Comparison of ENCODE assay signal across 9 mouse cellular contexts in the genomic region with DNA sequence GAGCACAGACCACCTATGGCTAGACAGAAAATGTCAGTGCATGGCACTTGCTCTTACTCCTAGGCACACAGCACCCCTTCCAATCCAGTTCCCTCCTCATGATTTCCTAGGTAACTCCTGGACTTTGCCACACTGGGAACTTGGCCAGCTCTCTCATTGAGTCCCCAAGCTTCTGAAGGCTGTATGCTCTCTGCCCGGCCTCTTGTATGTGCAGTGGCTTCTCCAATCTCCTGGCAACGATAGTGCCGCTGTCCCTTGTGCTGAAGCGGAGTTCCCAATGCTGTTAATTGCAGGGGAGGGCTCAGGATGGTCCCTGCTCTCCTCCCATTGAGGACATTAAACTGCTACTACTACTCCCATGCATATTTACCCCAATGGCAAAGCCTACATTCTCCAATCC. TPM values are rescaled to one million over a fixed set of nuclear protein-coding genes. Genes with fewer than 3 reads are reported as not detected.
DNase-seq lines count a peak whose midpoint lies in the region; ATAC-seq lines count a peak whose summit lies in the region.
"Had no signal": no experiment of that assay in that cellular context is flagged by ENCODE, and none has a peak within 500 bp of the region (broad histone marks: within the 10 kb centered on the region; RNA-seq: fewer than 3 reads in every experiment).

No protein-coding gene starts in this region.

- no peak overlapping the region for H3K9ac ChIP-seq in liver, embryonic 12.5 days
- no peak overlapping the region for H3K9ac ChIP-seq in embryonic facial prominence, embryonic 14.5 days (ENCODE audit: low read depth, low read length)
- H3K9ac ChIP-seq: liver, embryonic 15.5 days had no signal

- no peak overlapping the region for H3K4me2 ChIP-seq in liver, embryonic 12.5 days
- no peak overlapping the region for H3K4me2 ChIP-seq in embryonic facial prominence, embryonic 14.5 days (ENCODE audit: low read depth, low read length)
- H3K4me2 ChIP-seq: liver, embryonic 15.5 days had no signal

- 31% methylated on average over 4 of the region's 4 CpGs for WGBS in liver, embryonic 12.5 days (ENCODE audit: insufficient replicate concordance)
- 17% methylated on average over 4 of the region's 4 CpGs for WGBS in embryonic facial prominence, embryonic 14.5 days

- ATAC-seq in liver, embryonic 12.5 days: no peak
- no peak for ATAC-seq in embryonic facial prominence, embryonic 14.5 days (ENCODE audit: low read depth)
- ATAC-seq in erythroid progenitor cell, adult 5-6 weeks (replicated peaks; ENCODE audit: low FRiP score, poor library complexity, severe bottlenecking): no peak

- peaks cover 40% of the 10 kb centered on the region for H3K36me3 ChIP-seq in liver, embryonic 12.5 days
- peaks cover 42% of the 10 kb centered on the region for H3K36me3 ChIP-seq in embryonic facial prominence, embryonic 14.5 days (ENCODE audit: control insufficient read depth, insufficient read depth, low read length)

- no peak overlapping the region for H3K27ac ChIP-seq in liver, embryonic 12.5 days
- no peak overlapping the region for H3K27ac ChIP-seq in embryonic facial prominence, embryonic 14.5 days (replicated peaks; ENCODE audit: low read depth, low read length)
- H3K27ac ChIP-seq: liver, embryonic 15.5 days had no signal

- H3K4me1 ChIP-seq in liver, embryonic 12.5 days: peaks cover 18% of the 10 kb centered on the region
- H3K4me1 ChIP-seq in embryonic facial prominence, embryonic 14.5 days (ENCODE audit: control insufficient read depth, insufficient read depth, low read length): peaks cover 8% of the 10 kb centered on the region; the same call in 1 of the 2 replicates

- no peaks in the 10 kb centered on the region for H3K9me3 ChIP-seq in liver, embryonic 12.5 days (replicated peaks)
- H3K9me3 ChIP-seq in embryonic facial prominence, embryonic 14.5 days (ENCODE audit: control insufficient read depth, low read length): no peaks in the 10 kb centered on the region
- H3K9me3 ChIP-seq: liver, embryonic 15.5 days had no signal

- no peak overlapping the region for H3K4me3 ChIP-seq in liver, embryonic 12.5 days
- H3K4me3 ChIP-seq in embryonic facial prominence, embryonic 14.5 days (ENCODE audit: low read depth, low read length): no peak overlapping the region
- H3K4me3 ChIP-seq: liver, embryonic 15.5 days had no signal

- H3K27me3 ChIP-seq in liver, embryonic 12.5 days (replicated peaks): no peaks in the 10 kb centered on the region
- no peaks in the 10 kb centered on the region for H3K27me3 ChIP-seq in embryonic facial prominence, embryonic 14.5 days (replicated peaks; ENCODE audit: control insufficient read depth, insufficient read depth, low read length)
- H3K27me3 ChIP-seq: liver, embryonic 15.5 days had no signal

- peak; percentile 20 for DNase-seq in liver
- peak; percentile 82 for DNase-seq in adrenal gland, postnatal 14 days
- DNase-seq in embryonic facial prominence, embryonic 14.5 days (ENCODE audit: low spot score): peak; percentile 44
- peak; percentile 56 for DNase-seq in lung, postnatal 36 days
- DNase-seq in cerebellum, adult 11 months: no peak
- DNase-seq: gastrocnemius, postnatal 25 days had no signal

RNA-seq across cellular contexts. Expression of a gene that starts 3.7 kb away (rescaled TPM):
- polyA plus RNA-seq in liver, embryonic 12.5 days (2016; fragmentation: Nextera tagmentation; extraction: Ambion mirVana): 31.2 and 32.7 TPM in 2 replicates
- total RNA-seq in adrenal gland, postnatal 14 days (2021): 13.9 and 20.8 TPM in 2 replicates
- polyA plus RNA-seq in embryonic facial prominence, embryonic 14.5 days (2014; fragmentation: Nextera tagmentation; extraction: Ambion mirVana): 36.9 and 49.4 TPM in 2 replicates
- 4.7 TPM in 1 of 2 replicates, not detected in the other for total RNA-seq in erythroid progenitor cell, adult 5-6 weeks (2015; ENCODE audit: low replicate concordance)
- 0.98 and 4.0 TPM in 2 replicates for total RNA-seq in erythroid progenitor cell, adult 5-6 weeks (2017; ENCODE audit: low replicate concordance)

RNA-seq across cellular contexts. Expression of a gene that starts 16.8 kb away (rescaled TPM):
- 72.2 and 75.5 TPM in 2 replicates for polyA plus RNA-seq in liver, embryonic 12.5 days (2016; fragmentation: Nextera tagmentation; extraction: Ambion mirVana)
- total RNA-seq in adrenal gland, postnatal 14 days (2021): 93.2 and 101 TPM in 2 replicates
- 65.8 and 69.3 TPM in 2 replicates for polyA plus RNA-seq in embryonic facial prominence, embryonic 14.5 days (2014; fragmentation: Nextera tagmentation; extraction: Ambion mirVana)
- 129 and 138 TPM in 2 replicates for total RNA-seq in erythroid progenitor cell, adult 5-6 weeks (2015; ENCODE audit: low replicate concordance)
- 181 and 184 TPM in 2 replicates for total RNA-seq in erythroid progenitor cell, adult 5-6 weeks (2017; ENCODE audit: low replicate concordance)

RNA-seq across cellular contexts. Expression of a gene that starts 40.3 kb away (rescaled TPM):
- 84.1 and 85.3 TPM in 2 replicates for polyA plus RNA-seq in liver, embryonic 12.5 days (2016; fragmentation: Nextera tagmentation; extraction: Ambion mirVana)
- total RNA-seq in adrenal gland, postnatal 14 days (2021): 55.3 and 64.4 TPM in 2 replicates
- 139 and 177 TPM in 2 replicates for polyA plus RNA-seq in embryonic facial prominence, embryonic 14.5 days (2014; fragmentation: Nextera tagmentation; extraction: Ambion mirVana)
- 31.4 and 34.8 TPM in 2 replicates for total RNA-seq in erythroid progenitor cell, adult 5-6 weeks (2015; ENCODE audit: low replicate concordance)
- 29.6 and 32.8 TPM in 2 replicates for total RNA-seq in erythroid progenitor cell, adult 5-6 weeks (2017; ENCODE audit: low replicate concordance)
